Mouse (Mus musculus): ENCODE measurements at regions not wholly inside any gene's neighbourhood (a gene's known extent, or its start where the extent isn't known, plus 50 kb on each side); places are given as distances from the start of the nearest gene placed in this dataset.
A peak's percentile ranks its signal among the peaks of the same experiment; 100 is the strongest.

- no peak for DNase-seq
These were observed 1732.6 kb upstream of the Gm6569 start for GRCm38 (mm10) chr15:72101730-72102129.

- no peak for DNase-seq
These were observed 1728.4 kb upstream of the Gm6569 start for GRCm38 (mm10) chr15:72105830-72106413.

- no peak for DNase-seq
These were observed 1723.8 kb upstream of the Gm6569 start for GRCm38 (mm10) chr15:72110520-72110919.

GRCm38 (mm10) chr15:72116772-72117171 lies 1717.6 kb upstream of the Gm6569 start:
- no peak for DNase-seq

- no peak for DNase-seq
These were observed 1700.1 kb upstream of the Gm6569 start for GRCm38 (mm10) chr15:72134226-72134625.

- DNase-seq = no peak
These were observed 1698.3 kb upstream of the Gm6569 start for GRCm38 (mm10) chr15:72135992-72136617.

GRCm38 (mm10) chr15:72140122-72140521 lies 1694.2 kb upstream of the Gm6569 start:
- DNase-seq = no peak

GRCm38 (mm10) chr15:72150581-72150980 lies 1683.8 kb upstream of the Gm6569 start:
- no peak for DNase-seq

GRCm38 (mm10) chr15:72158505-72158904 lies 1675.9 kb upstream of the Gm6569 start:
- DNase-seq = no peak

GRCm38 (mm10) chr15:72200861-72201260 lies 1633.5 kb upstream of the Gm6569 start:
- peak; percentile 12 for DNase-seq

- no peak for DNase-seq
These were observed 1632.6 kb upstream of the Gm6569 start for GRCm38 (mm10) chr15:72201791-72202190.

- DNase-seq = no peak
These were observed 1629.0 kb upstream of the Gm6569 start for GRCm38 (mm10) chr15:72205240-72205799.

GRCm38 (mm10) chr15:72205950-72206349 lies 1628.4 kb upstream of the Gm6569 start:
- peak; percentile 83 for DNase-seq

- DNase-seq = no peak
These were observed 1626.8 kb upstream of the Gm6569 start for GRCm38 (mm10) chr15:72207589-72207988.

GRCm38 (mm10) chr15:72208076-72208475 lies 1626.3 kb upstream of the Gm6569 start:
- DNase-seq = peak; percentile 11

- no peak for DNase-seq
These were observed 1625.4 kb upstream of the Gm6569 start for GRCm38 (mm10) chr15:72208973-72209372.

- no peak for DNase-seq
These were observed 1616.6 kb upstream of the Gm6569 start for GRCm38 (mm10) chr15:72217731-72218130.

- no peak for DNase-seq
These were observed 1614.4 kb upstream of the Gm6569 start for GRCm38 (mm10) chr15:72219985-72220384.

GRCm38 (mm10) chr15:72220786-72221185 lies 1613.6 kb upstream of the Gm6569 start:
- no peak for DNase-seq

GRCm38 (mm10) chr15:72232355-72232754 lies 1602.0 kb upstream of the Gm6569 start:
- DNase-seq = no peak

GRCm38 (mm10) chr15:72264619-72265018 lies 1569.7 kb upstream of the Gm6569 start:
- no peak for DNase-seq

GRCm38 (mm10) chr15:72283846-72284245 lies 1550.5 kb upstream of the Gm6569 start:
- DNase-seq = no peak

- no peak for DNase-seq
These were observed 1537.7 kb upstream of the Gm6569 start for GRCm38 (mm10) chr15:72296648-72297047.

GRCm38 (mm10) chr15:72312417-72312816 lies 1521.9 kb upstream of the Gm6569 start:
- DNase-seq = no peak
